Mouse (Mus musculus): ENCODE data around the gene Fam13c.

Fam13c gene

GRCm38 (mm10) chr10:70581556-70582211 is 141.4 kb downstream of the Fam13c start:
- Histone ChIP-seq H3K4me3 (replicated peaks; ENCODE audit: low read length) (no peak overlapping the region), H3K9me3 (ENCODE audit: low read length) (no peaks in the 10 kb centered on the region), H3K36me3 (ENCODE audit: insufficient read depth, low read length) (no peaks in the 10 kb centered on the region), H3K27me3 (ENCODE audit: insufficient read depth, low read length) (no peaks in the 10 kb centered on the region), H3K4me1 (replicated peaks; ENCODE audit: low read depth, low read length) (no peaks in the 10 kb centered on the region)
- no peak for TF ChIP-seq POU5F1 (IDR thresholded peaks at IDR 0.05; ENCODE audit: borderline replicate concordance, low read length)
- TF ChIP-seq CTCF (conservative IDR thresholded peaks at IDR 0.05; ENCODE audit: low read length) = no peak
- TF ChIP-seq NANOG (IDR thresholded peaks at IDR 0.05; ENCODE audit: borderline replicate concordance, low read length) = no peak

- Histone ChIP-seq H3K9me3 (ENCODE audit: low read length) (no peaks in the 10 kb centered on the region), H3K4me3 (replicated peaks; ENCODE audit: low read length) (no peak overlapping the region), H3K36me3 (ENCODE audit: insufficient read depth, low read length) (no peaks in the 10 kb centered on the region), H3K27me3 (ENCODE audit: insufficient read depth, low read length) (no peaks in the 10 kb centered on the region), H3K4me1 (replicated peaks; ENCODE audit: low read depth, low read length) (peaks cover 10% of the 10 kb centered on the region)
- TF ChIP-seq CTCF (conservative IDR thresholded peaks at IDR 0.05; ENCODE audit: low read length) (no peak), NANOG (IDR thresholded peaks at IDR 0.05; ENCODE audit: borderline replicate concordance, low read length) (no peak), POU5F1 (IDR thresholded peaks at IDR 0.05; ENCODE audit: borderline replicate concordance, low read length) (no peak)
These were observed 143.9 kb downstream of the Fam13c start for GRCm38 (mm10) chr10:70584171-70584570.

GRCm38 (mm10) chr10:70586876-70587405 is 146.7 kb downstream of the Fam13c start:
- H3K4me1 ChIP-seq (replicated peaks; ENCODE audit: low read depth, low read length) = peaks cover 10% of the 10 kb centered on the region
- no peaks in the 10 kb centered on the region for H3K27me3 ChIP-seq (ENCODE audit: insufficient read depth, low read length)
- H3K9me3 ChIP-seq (ENCODE audit: low read length) = no peaks in the 10 kb centered on the region
- TF ChIP-seq CTCF (conservative IDR thresholded peaks at IDR 0.05; ENCODE audit: low read length) = no peak
- no peak for TF ChIP-seq POU5F1 (IDR thresholded peaks at IDR 0.05; ENCODE audit: borderline replicate concordance, low read length)
- TF ChIP-seq NANOG (IDR thresholded peaks at IDR 0.05; ENCODE audit: borderline replicate concordance, low read length) = no peak
- no peak overlapping the region for H3K4me3 ChIP-seq (replicated peaks; ENCODE audit: low read length)
- no peaks in the 10 kb centered on the region for H3K36me3 ChIP-seq (ENCODE audit: insufficient read depth, low read length)

GRCm38 (mm10) chr10:70594007-70594406 is 153.7 kb downstream of the Fam13c start:
- H3K9me3 ChIP-seq (ENCODE audit: low read length) = no peaks in the 10 kb centered on the region
- TF ChIP-seq NANOG (IDR thresholded peaks at IDR 0.05; ENCODE audit: borderline replicate concordance, low read length) (no peak), CTCF (conservative IDR thresholded peaks at IDR 0.05; ENCODE audit: low read length) (peak; percentile 28), POU5F1 (IDR thresholded peaks at IDR 0.05; ENCODE audit: borderline replicate concordance, low read length) (no peak)
- no peak overlapping the region for H3K4me3 ChIP-seq (replicated peaks; ENCODE audit: low read length)
- peaks cover 28% of the 10 kb centered on the region for H3K4me1 ChIP-seq (replicated peaks; ENCODE audit: low read depth, low read length)
- H3K27me3 ChIP-seq (ENCODE audit: insufficient read depth, low read length) = no peaks in the 10 kb centered on the region
- H3K36me3 ChIP-seq (ENCODE audit: insufficient read depth, low read length) = no peaks in the 10 kb centered on the region

GRCm38 (mm10) chr10:70598081-70598515 is 157.8 kb downstream of the Fam13c start:
- Histone ChIP-seq H3K27me3 (ENCODE audit: insufficient read depth, low read length) (peaks cover 4% of the 10 kb centered on the region; the same call in 1 of the 2 replicates), H3K9me3 (ENCODE audit: low read length) (no peaks in the 10 kb centered on the region), H3K4me3 (replicated peaks; ENCODE audit: low read length) (peak overlapping the region; percentile 97), H3K36me3 (ENCODE audit: insufficient read depth, low read length) (no peaks in the 10 kb centered on the region), H3K4me1 (replicated peaks; ENCODE audit: low read depth, low read length) (peaks cover 36% of the 10 kb centered on the region)
- no peak for TF ChIP-seq CTCF (conservative IDR thresholded peaks at IDR 0.05; ENCODE audit: low read length)
- TF ChIP-seq NANOG (IDR thresholded peaks at IDR 0.05; ENCODE audit: borderline replicate concordance, low read length) = no peak
- no peak for TF ChIP-seq POU5F1 (IDR thresholded peaks at IDR 0.05; ENCODE audit: borderline replicate concordance, low read length)

GRCm38 (mm10) chr10:70598516-70599125 is 158.3 kb downstream of the Fam13c start:
- H3K4me3 ChIP-seq (replicated peaks; ENCODE audit: low read length) = peak overlapping the region; percentile 97

GRCm38 (mm10) chr10:70599126-70599924 is 159.0 kb downstream of the Fam13c start:
- TF ChIP-seq CTCF (conservative IDR thresholded peaks at IDR 0.05; ENCODE audit: low read length) = no peak
- no peak for TF ChIP-seq POU5F1 (IDR thresholded peaks at IDR 0.05; ENCODE audit: borderline replicate concordance, low read length)
- no peak for TF ChIP-seq NANOG (IDR thresholded peaks at IDR 0.05; ENCODE audit: borderline replicate concordance, low read length)
- no peaks in the 10 kb centered on the region for H3K9me3 ChIP-seq (ENCODE audit: low read length)
- H3K4me1 ChIP-seq (replicated peaks; ENCODE audit: low read depth, low read length) = peaks cover 25% of the 10 kb centered on the region
- peaks cover 4% of the 10 kb centered on the region; the same call in 1 of the 2 replicates for H3K27me3 ChIP-seq (ENCODE audit: insufficient read depth, low read length)
- H3K36me3 ChIP-seq (ENCODE audit: insufficient read depth, low read length) = no peaks in the 10 kb centered on the region
- peak overlapping the region; percentile 97 for H3K4me3 ChIP-seq (replicated peaks; ENCODE audit: low read length)

More at GRCm38 (mm10) chr10:70598516-70599125, 158.3 kb downstream of the Fam13c start:
- H3K9me3 ChIP-seq (ENCODE audit: low read length) = no peaks in the 10 kb centered on the region
- peaks cover 4% of the 10 kb centered on the region; the same call in 1 of the 2 replicates for H3K27me3 ChIP-seq (ENCODE audit: insufficient read depth, low read length)
- no peak for TF ChIP-seq NANOG (IDR thresholded peaks at IDR 0.05; ENCODE audit: borderline replicate concordance, low read length)
- TF ChIP-seq CTCF (conservative IDR thresholded peaks at IDR 0.05; ENCODE audit: low read length) = no peak
- no peak for TF ChIP-seq POU5F1 (IDR thresholded peaks at IDR 0.05; ENCODE audit: borderline replicate concordance, low read length)
- no peaks in the 10 kb centered on the region for H3K36me3 ChIP-seq (ENCODE audit: insufficient read depth, low read length)
- H3K4me1 ChIP-seq (replicated peaks; ENCODE audit: low read depth, low read length) = peaks cover 32% of the 10 kb centered on the region

- H3K4me1 ChIP-seq (replicated peaks; ENCODE audit: low read depth, low read length) = peaks cover 21% of the 10 kb centered on the region
- H3K36me3 ChIP-seq (ENCODE audit: insufficient read depth, low read length) = no peaks in the 10 kb centered on the region
- H3K4me3 ChIP-seq (replicated peaks; ENCODE audit: low read length) = peak overlapping the region; percentile 97
- no peaks in the 10 kb centered on the region for H3K9me3 ChIP-seq (ENCODE audit: low read length)
- TF ChIP-seq NANOG (IDR thresholded peaks at IDR 0.05; ENCODE audit: borderline replicate concordance, low read length) (no peak), POU5F1 (IDR thresholded peaks at IDR 0.05; ENCODE audit: borderline replicate concordance, low read length) (no peak), CTCF (conservative IDR thresholded peaks at IDR 0.05; ENCODE audit: low read length) (no peak)
- peaks cover 4% of the 10 kb centered on the region; the same call in 1 of the 2 replicates for H3K27me3 ChIP-seq (ENCODE audit: insufficient read depth, low read length)
These were observed 159.6 kb downstream of the Fam13c start for GRCm38 (mm10) chr10:70599925-70600305.

Measured in E14TG2a.4 (cell line).